Mouse (Mus musculus): Measurements from ENCODE around the gene St3gal2. TPM values are rescaled to one million over a fixed set of nuclear protein-coding genes. Genes with fewer than 3 reads are reported as not detected.
"Not testable (repeated sequence)": the region's sequence is repeated elsewhere in the genome, so short reads cannot be mapped to it uniquely, and the experiment has no call there.

The St3gal2 gene
- polyA plus RNA-seq, 1 experiment from 2014 or later = 30.4 TPM

- no peak overlapping the region for H3K27ac ChIP-seq
- ATAC-seq (ENCODE audit: low FRiP score) = no peak
- no peak overlapping the region for H3K4me2 ChIP-seq (replicated peaks)
- H3K9ac ChIP-seq = no peak overlapping the region
- no peak overlapping the region for H3K4me3 ChIP-seq
- H3K9me3 ChIP-seq (replicated peaks) = no peaks in the 10 kb centered on the region
- 87% methylated on average over 10 of the region's 10 CpGs for WGBS
- H3K27me3 ChIP-seq = no peaks in the 10 kb centered on the region
- no peaks in the 10 kb centered on the region for H3K4me1 ChIP-seq
- peaks cover 48% of the 10 kb centered on the region for H3K36me3 ChIP-seq
These were observed 24.9 kb upstream of the St3gal2 start for GRCm38 (mm10) chr8:110894851-110895250.

GRCm38 (mm10) chr8:110895254-110895653, 24.5 kb upstream of the St3gal2 start:
- Histone ChIP-seq H3K27me3 (no peaks in the 10 kb centered on the region), H3K9ac (no peak overlapping the region), H3K36me3 (peaks cover 44% of the 10 kb centered on the region; the same call in 1 of the 2 replicates), H3K4me2 (replicated peaks) (no peak overlapping the region), H3K9me3 (replicated peaks) (no peaks in the 10 kb centered on the region), H3K4me3 (no peak overlapping the region), H3K27ac (no peak overlapping the region), H3K4me1 (no peaks in the 10 kb centered on the region)
- ATAC-seq (ENCODE audit: low FRiP score) = no peak
- WGBS = 82% methylated on average over 9 of the region's 9 CpGs

GRCm38 (mm10) chr8:110895812-110896211, 23.9 kb upstream of the St3gal2 start:
- no peaks in the 10 kb centered on the region for H3K9me3 ChIP-seq (replicated peaks)
- H3K9ac ChIP-seq = no peak overlapping the region
- H3K4me3 ChIP-seq = no peak overlapping the region
- H3K27ac ChIP-seq = no peak overlapping the region
- peaks cover 38% of the 10 kb centered on the region; the same call in 1 of the 2 replicates for H3K36me3 ChIP-seq
- no peaks in the 10 kb centered on the region for H3K4me1 ChIP-seq
- H3K4me2 ChIP-seq (replicated peaks) = no peak overlapping the region
- H3K27me3 ChIP-seq = no peaks in the 10 kb centered on the region
- ATAC-seq (ENCODE audit: low FRiP score) = no peak
- WGBS = 93% methylated on average over 13 of the region's 13 CpGs

DNA sequence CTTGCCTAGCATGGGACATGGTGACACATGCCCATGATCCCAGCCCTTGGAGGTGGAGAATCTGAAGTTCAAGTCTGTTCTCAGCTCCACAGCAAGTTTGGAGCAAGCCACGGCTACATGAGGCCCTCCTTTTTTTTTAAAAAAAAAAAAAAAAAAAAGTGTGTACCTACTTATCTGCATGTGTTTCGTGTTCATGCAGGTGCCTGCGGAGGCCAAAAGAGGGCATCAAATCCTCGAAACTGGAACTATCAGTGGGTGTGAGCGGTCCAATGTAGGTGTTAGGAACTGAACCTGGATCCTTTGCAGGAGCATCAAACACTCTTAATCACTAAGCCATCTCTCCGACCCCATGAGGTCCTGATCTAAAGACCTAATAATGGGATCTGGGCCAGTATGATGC, 22.2 kb upstream of the St3gal2 start:
- no peak for ATAC-seq (ENCODE audit: low FRiP score)
- Histone ChIP-seq H3K9ac (no peak overlapping the region), H3K9me3 (replicated peaks) (no peaks in the 10 kb centered on the region), H3K36me3 (peaks cover 34% of the 10 kb centered on the region; the same call in 1 of the 2 replicates), H3K27ac (no peak overlapping the region), H3K27me3 (no peaks in the 10 kb centered on the region), H3K4me1 (peaks cover 6% of the 10 kb centered on the region), H3K4me2 (replicated peaks) (no peak overlapping the region), H3K4me3 (no peak overlapping the region)
- 92% methylated on average over 6 of the region's 6 CpGs for WGBS

DNA sequence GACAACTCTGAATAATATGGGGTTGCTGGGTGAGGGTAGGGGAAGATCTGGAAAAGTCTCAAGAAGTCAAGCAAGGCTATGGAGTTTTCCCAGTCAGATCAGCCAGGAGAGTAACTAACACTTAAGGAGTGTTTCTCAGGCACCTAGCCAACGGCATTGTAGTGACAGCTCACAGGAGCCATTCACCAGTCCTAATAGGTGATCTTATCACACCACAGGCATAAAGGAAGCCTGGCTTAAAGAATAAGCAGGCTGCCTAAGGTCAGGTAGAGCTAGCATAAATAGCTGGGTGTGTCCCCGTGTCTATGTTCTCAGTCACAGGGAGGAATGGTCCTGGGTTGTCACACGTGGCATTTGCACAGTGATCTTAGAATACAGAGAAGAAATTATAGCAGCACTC, 18.7 kb upstream of the St3gal2 start:
- H3K4me3 ChIP-seq = no peak overlapping the region
- no peaks in the 10 kb centered on the region for H3K9me3 ChIP-seq (replicated peaks)
- H3K4me2 ChIP-seq (replicated peaks) = no peak overlapping the region
- 77% methylated on average over 3 of the region's 3 CpGs for WGBS
- peaks cover 15% of the 10 kb centered on the region; the same call in 1 of the 2 replicates for H3K36me3 ChIP-seq
- ATAC-seq (ENCODE audit: low FRiP score) = no peak
- no peak overlapping the region for H3K9ac ChIP-seq
- H3K4me1 ChIP-seq = peaks cover 6% of the 10 kb centered on the region
- H3K27me3 ChIP-seq = no peaks in the 10 kb centered on the region
- H3K27ac ChIP-seq = no peak overlapping the region

DNA sequence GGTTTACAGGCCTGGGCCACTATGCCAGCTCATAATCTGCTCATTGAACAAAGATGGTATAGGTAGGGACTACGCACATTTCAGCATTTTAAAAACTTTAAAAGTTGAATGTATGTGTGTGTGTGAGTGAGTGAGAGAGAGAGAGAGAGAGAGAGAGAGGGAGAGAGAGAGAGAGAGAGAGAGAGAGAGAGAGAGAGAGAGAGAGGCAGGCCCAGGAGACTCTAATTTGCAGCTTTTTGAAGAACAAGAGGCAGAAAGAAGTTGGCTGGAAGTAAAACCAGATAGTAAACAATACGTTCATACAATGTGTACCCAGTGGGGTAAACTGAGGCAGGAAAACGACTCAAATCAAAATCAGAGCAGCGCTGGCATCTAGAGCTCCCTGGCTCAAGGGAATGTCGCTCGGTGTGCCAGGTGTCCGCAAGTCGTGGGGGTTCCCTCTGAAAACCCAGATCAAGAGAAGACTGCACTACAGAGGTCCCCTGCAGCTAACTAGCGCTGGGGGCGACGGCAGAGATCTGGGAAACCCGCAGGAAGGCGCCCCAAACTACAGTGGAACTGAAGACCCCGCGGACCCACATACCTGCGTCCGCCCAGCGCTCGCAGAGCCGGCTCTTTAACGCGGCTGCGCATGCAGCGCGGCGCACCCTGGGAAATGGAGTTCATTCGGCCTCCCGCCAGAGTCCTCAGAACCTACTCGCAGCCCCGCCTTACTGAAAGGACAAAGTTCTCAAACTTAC, 17.7 kb upstream of the St3gal2 start, which contains the start of gene Fuk:
Fuk (minus strand) TSS at position 650 of the 740 bp plus-strand sequence.
- no peak within 1 kb of the TSS for H3K27ac ChIP-seq
- peak; percentile 92 for ATAC-seq (ENCODE audit: low FRiP score)
- 3% methylated on average over 30 of the region's 30 CpGs for WGBS
- peaks cover 15% of the 10 kb centered on the region; the same call in 1 of the 2 replicates for H3K36me3 ChIP-seq
- no peaks in the 10 kb centered on the region for H3K9me3 ChIP-seq (replicated peaks)
- H3K4me3 ChIP-seq = peak within 1 kb of the TSS; percentile 75
- H3K4me2 ChIP-seq (replicated peaks) = peak within 1 kb of the TSS; percentile 64
- H3K9ac ChIP-seq = peak within 1 kb of the TSS; percentile 76
- H3K27me3 ChIP-seq = no peaks in the 10 kb centered on the region
- peaks cover 6% of the 10 kb centered on the region for H3K4me1 ChIP-seq

DNA sequence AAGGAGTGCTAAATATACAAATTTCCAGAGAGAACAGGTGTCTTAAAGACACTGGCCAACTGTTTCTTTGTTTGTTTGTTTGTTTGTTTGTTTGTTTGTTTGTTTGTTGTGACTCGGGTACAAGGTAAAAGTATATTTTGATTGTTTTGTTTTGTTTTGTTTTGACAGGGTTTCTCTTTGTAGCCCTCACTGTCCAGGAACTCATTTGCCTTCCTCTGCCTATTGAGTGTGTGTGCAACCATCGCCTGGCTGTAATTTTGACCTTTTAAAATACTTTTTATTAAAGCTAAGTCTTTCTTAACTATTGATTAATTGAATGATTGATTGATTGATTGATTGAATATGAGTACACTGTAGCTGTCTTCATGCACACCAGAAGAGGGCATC, 17.1 kb upstream of the St3gal2 start:
- WGBS = 62% methylated on average over 2 of the region's 2 CpGs
- peaks cover 15% of the 10 kb centered on the region; the same call in 1 of the 2 replicates for H3K36me3 ChIP-seq
- 0 out of 2 replicates have a peak overlapping the region, but pooled peaks have one; percentile 76 for H3K9ac ChIP-seq
- peaks cover 6% of the 10 kb centered on the region for H3K4me1 ChIP-seq
- H3K27ac ChIP-seq = no peak overlapping the region
- H3K9me3 ChIP-seq (replicated peaks) = no peaks in the 10 kb centered on the region
- peak overlapping the region; percentile 75 for H3K4me3 ChIP-seq
- H3K4me2 ChIP-seq (replicated peaks) = peak overlapping the region; percentile 64
- ATAC-seq (ENCODE audit: low FRiP score) = peak; percentile 35; the same call in 1 of the 2 replicates
- no peaks in the 10 kb centered on the region for H3K27me3 ChIP-seq

DNA sequence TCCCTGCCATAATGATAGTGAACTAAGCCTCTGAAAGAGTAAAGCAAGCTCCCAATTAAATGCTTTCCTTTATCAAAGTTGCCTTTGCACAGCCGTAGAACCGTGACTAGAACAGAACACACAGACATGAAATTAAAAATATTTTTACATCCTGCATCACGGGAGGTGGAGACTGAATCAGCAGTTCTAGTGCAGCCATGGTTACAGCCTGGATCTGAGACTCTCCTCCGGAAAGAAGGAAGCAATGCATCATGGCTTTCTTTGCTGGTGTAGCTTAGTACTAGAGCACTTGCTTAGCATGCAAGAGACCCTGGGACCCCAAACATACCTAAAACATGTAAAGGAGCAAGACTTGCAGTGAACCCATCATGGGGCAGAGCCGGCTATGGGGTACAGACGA, 14.3 kb upstream of the St3gal2 start:
- WGBS = 91% methylated on average over 6 of the region's 6 CpGs

DNA sequence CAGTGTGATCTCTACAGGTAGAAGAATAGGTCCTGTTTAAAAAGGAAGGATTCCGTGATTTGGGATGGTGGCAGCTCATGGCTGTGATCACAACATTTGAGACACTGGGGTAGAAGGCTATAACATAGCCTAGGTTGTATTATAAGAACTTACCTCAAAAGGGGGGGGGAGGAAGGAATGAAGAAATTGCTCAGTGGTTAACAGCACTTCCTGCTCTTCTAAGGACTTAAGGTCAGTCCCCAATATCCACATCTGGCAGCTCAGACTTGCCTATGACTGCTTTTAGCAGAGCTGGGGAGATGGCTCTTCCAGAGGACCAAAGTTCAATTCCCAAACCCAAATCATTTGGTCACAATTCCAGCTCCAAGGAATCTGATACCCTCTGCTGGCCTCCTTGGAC, 13.0 kb upstream of the St3gal2 start:
- 92% methylated on average over 1 of the region's 1 CpGs for WGBS
- no peak overlapping the region for H3K4me2 ChIP-seq (replicated peaks)

More for the DNA sequence above, 14.3 kb upstream of the St3gal2 start:
- Histone ChIP-seq H3K9ac (no peak overlapping the region), H3K27ac (no peak overlapping the region), H3K27me3 (no peaks in the 10 kb centered on the region), H3K4me3 (no peak overlapping the region), H3K4me1 (peaks cover 6% of the 10 kb centered on the region), H3K4me2 (replicated peaks) (no peak overlapping the region), H3K9me3 (replicated peaks) (no peaks in the 10 kb centered on the region), H3K36me3 (no peaks in the 10 kb centered on the region)
- no peak for ATAC-seq (ENCODE audit: low FRiP score)

GRCm38 (mm10) chr8:110909850-110910249, 9.9 kb upstream of the St3gal2 start:
- H3K36me3 ChIP-seq; H3K4me3 ChIP-seq; H3K27ac ChIP-seq; H3K4me1 ChIP-seq; ATAC-seq (ENCODE audit: low FRiP score); H3K27me3 ChIP-seq; H3K9ac ChIP-seq; H3K9me3 ChIP-seq (replicated peaks); H3K4me2 ChIP-seq (replicated peaks): not testable (repeated sequence)

More for the DNA sequence above, 13.0 kb upstream of the St3gal2 start:
- no peak for ATAC-seq (ENCODE audit: low FRiP score)
- Histone ChIP-seq H3K9me3 (replicated peaks) (no peaks in the 10 kb centered on the region), H3K27me3 (no peaks in the 10 kb centered on the region), H3K27ac (no peak overlapping the region), H3K4me3 (no peak overlapping the region), H3K9ac (no peak overlapping the region), H3K36me3 (no peaks in the 10 kb centered on the region), H3K4me1 (peaks cover 1% of the 10 kb centered on the region; the same call in 1 of the 2 replicates)

- Histone ChIP-seq H3K4me1 (no peaks in the 10 kb centered on the region), H3K4me3 (no peak overlapping the region), H3K9ac (no peak overlapping the region), H3K27ac (no peak overlapping the region), H3K9me3 (replicated peaks) (no peaks in the 10 kb centered on the region), H3K36me3 (no peaks in the 10 kb centered on the region), H3K27me3 (no peaks in the 10 kb centered on the region), H3K4me2 (replicated peaks) (no peak overlapping the region)
- ATAC-seq (ENCODE audit: low FRiP score) = no peak
- 85% methylated on average over 15 of the region's 15 CpGs for WGBS
These were observed 7.8 kb upstream of the St3gal2 start for GRCm38 (mm10) chr8:110911576-110912570.

DNA sequence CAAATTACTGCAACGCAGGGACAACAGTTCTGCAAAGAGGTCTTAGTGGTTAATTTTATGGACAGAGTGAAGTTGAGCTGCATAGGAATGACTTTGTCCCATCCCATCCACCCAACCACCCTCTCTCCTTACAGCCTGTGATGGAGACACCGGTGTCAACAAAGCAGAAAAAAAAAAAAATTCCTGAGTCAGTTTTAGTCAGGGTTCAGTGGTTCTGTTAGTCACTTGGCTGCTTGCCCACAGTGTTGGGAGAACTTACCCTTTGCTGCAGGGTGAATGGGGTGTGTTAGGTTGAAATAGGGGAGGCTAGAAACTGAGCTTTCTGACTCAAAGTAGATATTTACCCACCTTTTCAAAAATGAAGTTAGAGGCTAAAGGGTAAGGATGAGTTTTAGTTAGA, 2.3 kb upstream of the St3gal2 start:
- no peak overlapping the region for H3K4me2 ChIP-seq (replicated peaks)
- no peaks in the 10 kb centered on the region for H3K36me3 ChIP-seq
- H3K9me3 ChIP-seq (replicated peaks) = no peaks in the 10 kb centered on the region
- WGBS = 71% methylated on average over 2 of the region's 2 CpGs
- H3K4me1 ChIP-seq = peaks cover 21% of the 10 kb centered on the region
- no peak overlapping the region for H3K9ac ChIP-seq
- no peak for ATAC-seq (ENCODE audit: low FRiP score)
- no peaks in the 10 kb centered on the region for H3K27me3 ChIP-seq
- H3K27ac ChIP-seq = no peak overlapping the region
- no peak overlapping the region for H3K4me3 ChIP-seq
